Mouse (Mus musculus) erythroblast, adult 5-6 weeks (primary cell): ENCODE results near the gene P2rx1. TPM values are rescaled to one million over a fixed set of nuclear protein-coding genes. Genes with fewer than 3 reads are reported as not detected.

Experiments
- ATAC-seq: replicated peaks from 2 replicates; pipeline ENCODE4 v1.8.0; 2016; ENCODE audit warnings: moderate number of reproducible peaks, mild to moderate bottlenecking, moderate TSS enrichment, inconsistent platforms; ENCODE audit not compliant: poor library complexity, low FRiP score, severe bottlenecking
- total RNA-seq, 2 experiments: library from RNA; stranded (forward) in 1 of 2; stranded (reverse) in 1 of 2; fragments of 150-400 nt in 1 of 2; fragments of 200-764, 138-1000 nt in 1 of 2; gene quantifications; 2 replicates each; pipeline versions ENCODE4 v1.2.3 to v1.2.4; 2015 to 2017; ENCODE audit warnings: low replicate concordance in 2 of 2

P2rx1 gene
- total RNA-seq, 2 experiments from 2014 or later: 0.58 to 1.5 TPM

- peak; percentile 56; the same call in 1 of the 2 replicates for ATAC-seq
Observed at GRCm38 (mm10) chr11:73049335-73049734, 50.4 kb downstream of the P2rx1 start.

GRCm38 (mm10) chr11:73052795-73053194 is 53.9 kb downstream of the P2rx1 start:
- ATAC-seq: no peak

- no peak for ATAC-seq
Observed at GRCm38 (mm10) chr11:73057701-73058100, 58.8 kb downstream of the P2rx1 start.

GRCm38 (mm10) chr11:73059630-73060029 is 60.7 kb downstream of the P2rx1 start:
- no peak for ATAC-seq

GRCm38 (mm10) chr11:73061413-73061812 is 62.5 kb downstream of the P2rx1 start:
- no peak for ATAC-seq

Other genes with a start within 250 kb of the P2rx1 start
- 4.6 and 5.8 TPM in 2 replicates for gene Cyb5d2, start 203.0 kb upstream of the P2rx1 start, total RNA-seq (2015; ENCODE audit: low replicate concordance)
- gene Cyb5d2, start 203.0 kb upstream of the P2rx1 start, total RNA-seq (2017; ENCODE audit: low replicate concordance): 4.5 and 5.2 TPM in 2 replicates
- 11.9 and 13.0 TPM in 2 replicates for gene Zzef1, start 202.9 kb upstream of the P2rx1 start, total RNA-seq (2015; ENCODE audit: low replicate concordance)
- gene Zzef1, start 202.9 kb upstream of the P2rx1 start, total RNA-seq (2017; ENCODE audit: low replicate concordance): 14.4 and 15.2 TPM in 2 replicates
- gene Atp2a3, start 37.9 kb upstream of the P2rx1 start, total RNA-seq (2015; ENCODE audit: low replicate concordance): 27.0 and 30.7 TPM in 2 replicates
- gene Atp2a3, start 37.9 kb upstream of the P2rx1 start, total RNA-seq (2017; ENCODE audit: low replicate concordance): 22.7 and 25.3 TPM in 2 replicates
- gene Camkk1, start 19.9 kb downstream of the P2rx1 start, total RNA-seq (2015; ENCODE audit: low replicate concordance): not detected in 2 replicates
- gene Camkk1, start 19.9 kb downstream of the P2rx1 start, total RNA-seq (2017; ENCODE audit: low replicate concordance): 0.77 TPM in 1 of 2 replicates, not detected in the other
- gene Ncbp3, start 48.7 kb downstream of the P2rx1 start, total RNA-seq (2015; ENCODE audit: low replicate concordance): 3.7 and 5.0 TPM in 2 replicates
- gene Ncbp3, start 48.7 kb downstream of the P2rx1 start, total RNA-seq (2017; ENCODE audit: low replicate concordance): 7.3 and 11.2 TPM in 2 replicates
- not detected in 2 replicates for gene Itgae, start 91.5 kb downstream of the P2rx1 start, total RNA-seq (2015; ENCODE audit: low replicate concordance)
- gene Itgae, start 91.5 kb downstream of the P2rx1 start, total RNA-seq (2017; ENCODE audit: low replicate concordance): 0.14 TPM in 1 of 2 replicates, not detected in the other
- gene Haspin, start 139.2 kb downstream of the P2rx1 start, total RNA-seq (2015; ENCODE audit: low replicate concordance): 7.9 and 12.7 TPM in 2 replicates
- 13.1 and 16.7 TPM in 2 replicates for gene Haspin, start 139.2 kb downstream of the P2rx1 start, total RNA-seq (2017; ENCODE audit: low replicate concordance)
- gene P2rx5, start 161.3 kb downstream of the P2rx1 start, total RNA-seq (2015; ENCODE audit: low replicate concordance): not detected in 2 replicates
- not detected in 2 replicates for gene P2rx5, start 161.3 kb downstream of the P2rx1 start, total RNA-seq (2017; ENCODE audit: low replicate concordance)
- gene Emc6, start 177.9 kb downstream of the P2rx1 start, total RNA-seq (2015; ENCODE audit: low replicate concordance): 12.5 and 25.2 TPM in 2 replicates
- 3.3 and 6.0 TPM in 2 replicates for gene Emc6, start 177.9 kb downstream of the P2rx1 start, total RNA-seq (2017; ENCODE audit: low replicate concordance)
- gene Tax1bp3, start 178.0 kb downstream of the P2rx1 start, total RNA-seq (2015; ENCODE audit: low replicate concordance): 3.1 and 4.4 TPM in 2 replicates
- gene Tax1bp3, start 178.0 kb downstream of the P2rx1 start, total RNA-seq (2017; ENCODE audit: low replicate concordance): 2.5 and 4.0 TPM in 2 replicates
- 2.3 and 6.0 TPM in 2 replicates for gene Ctns, start 199.9 kb downstream of the P2rx1 start, total RNA-seq (2015; ENCODE audit: low replicate concordance)
- gene Ctns, start 199.9 kb downstream of the P2rx1 start, total RNA-seq (2017; ENCODE audit: low replicate concordance): 3.5 and 6.0 TPM in 2 replicates
- 2.1 TPM in 1 of 2 replicates, not detected in the other for gene Shpk, start 200.4 kb downstream of the P2rx1 start, total RNA-seq (2015; ENCODE audit: low replicate concordance)
- gene Shpk, start 200.4 kb downstream of the P2rx1 start, total RNA-seq (2017; ENCODE audit: low replicate concordance): 1.5 and 2.4 TPM in 2 replicates
- gene Trpv1, start 235.2 kb downstream of the P2rx1 start, total RNA-seq (2015; ENCODE audit: low replicate concordance): not detected in 2 replicates
- not detected in 2 replicates for gene Trpv1, start 235.2 kb downstream of the P2rx1 start, total RNA-seq (2017; ENCODE audit: low replicate concordance)